In genomic region chr2:3579316-3579902, GRCm38 (mm10) we compare ENCODE assay signal across 18 mouse cellular contexts. TPM values are rescaled to one million over a fixed set of nuclear protein-coding genes. Genes with fewer than 3 reads are reported as not detected.
A peak's percentile ranks its signal among the peaks of the same experiment; 100 is the strongest.
DNase-seq lines count a peak whose midpoint lies in the region; ATAC-seq lines count a peak whose summit lies in the region.
"Had no signal": no experiment of that assay in that cellular context is flagged by ENCODE, and none has a peak within 500 bp of the region (broad histone marks: within the 10 kb centered on the region; RNA-seq: fewer than 3 reads in every experiment).

No protein-coding gene starts in this region.

- 81% methylated on average over 2 of the region's 2 CpGs for WGBS in hindbrain, embryonic 11.5 days
- WGBS in hindbrain, embryonic 10.5 days = 77% methylated on average over 2 of the region's 2 CpGs

- no peak overlapping the region for H3K4me3 ChIP-seq in hindbrain, embryonic 11.5 days (ENCODE audit: low read depth, low read length)
- no peak overlapping the region for H3K4me3 ChIP-seq in hindbrain, embryonic 10.5 days
- H3K4me3 ChIP-seq: embryonic facial prominence, embryonic 15.5 days; liver, embryonic 13.5 days; midbrain, embryonic 13.5 days had no signal

- H3K9ac ChIP-seq in hindbrain, embryonic 11.5 days (ENCODE audit: low read depth, low read length) = no peak overlapping the region
- H3K9ac ChIP-seq: embryonic facial prominence, embryonic 15.5 days; liver, embryonic 13.5 days; midbrain, embryonic 13.5 days had no signal

- no peaks in the 10 kb centered on the region for H3K4me1 ChIP-seq in hindbrain, embryonic 11.5 days (replicated peaks; ENCODE audit: control insufficient read depth, insufficient read depth, low read length)
- H3K4me1 ChIP-seq in hindbrain, embryonic 10.5 days (replicated peaks) = no peaks in the 10 kb centered on the region
- H3K4me1 ChIP-seq: embryonic facial prominence, embryonic 15.5 days; liver, embryonic 13.5 days; midbrain, embryonic 13.5 days had no signal

- H3K27ac ChIP-seq in hindbrain, embryonic 11.5 days (ENCODE audit: low read depth, low read length) = no peak overlapping the region
- no peak overlapping the region for H3K27ac ChIP-seq in hindbrain, embryonic 10.5 days
- H3K27ac ChIP-seq: liver, embryonic 13.5 days; midbrain, embryonic 13.5 days had no signal

- H3K36me3 ChIP-seq in hindbrain, embryonic 11.5 days (ENCODE audit: control insufficient read depth, insufficient read depth, low read length) = no peaks in the 10 kb centered on the region
- H3K36me3 ChIP-seq in hindbrain, embryonic 10.5 days = no peaks in the 10 kb centered on the region
- H3K36me3 ChIP-seq: embryonic facial prominence, embryonic 15.5 days; liver, embryonic 13.5 days; midbrain, embryonic 13.5 days had no signal

- DNase-seq in embryo, embryonic 10.5 days (ENCODE audit: low spot score) = peak; percentile 4
- no peak for DNase-seq in embryo, embryonic 10 days (ENCODE audit: low spot score)
- peak; percentile 1 for DNase-seq in hindbrain, embryonic 11.5 days (ENCODE audit: low spot score)
- no peak for DNase-seq in hindbrain, embryonic 10.5 days (ENCODE audit: low spot score)
- peak; percentile 12 for DNase-seq in NIH3T3 (ENCODE audit: low read depth)
- DNase-seq in kidney, postnatal 36 days = peak; percentile 4 to 16
- no peak for DNase-seq in thymus, adult 18-20 months
- DNase-seq in adrenal gland, adult (ENCODE audit: inconsistent age in 2 of 2, low spot score in 1 of 2) = no peak
- DNase-seq: adrenal gland, adult 2 months; cerebellum, adult 9-11 months; liver, embryonic 13.5 days; lung, postnatal 10 days; right cerebral cortex, postnatal 25 days had no signal

- H3K9me3 ChIP-seq in hindbrain, embryonic 11.5 days (ENCODE audit: control insufficient read depth, low read length) = no peaks in the 10 kb centered on the region
- no peaks in the 10 kb centered on the region for H3K9me3 ChIP-seq in hindbrain, embryonic 10.5 days
- H3K9me3 ChIP-seq: embryonic facial prominence, embryonic 15.5 days; liver, embryonic 13.5 days; midbrain, embryonic 13.5 days had no signal

- ATAC-seq in hindbrain, embryonic 11.5 days (ENCODE audit: low FRiP score) = no peak
- ATAC-seq: forebrain, embryonic 14.5 days; midbrain, embryonic 13.5 days; Patski had no signal

- no peaks in the 10 kb centered on the region for H3K27me3 ChIP-seq in hindbrain, embryonic 11.5 days (ENCODE audit: control insufficient read depth, insufficient read depth, low read length)
- no peaks in the 10 kb centered on the region for H3K27me3 ChIP-seq in hindbrain, embryonic 10.5 days (ENCODE audit: insufficient read depth, poor library complexity, severe bottlenecking)
- H3K27me3 ChIP-seq: CH12.LX; embryonic facial prominence, embryonic 15.5 days; liver, embryonic 13.5 days; midbrain, embryonic 13.5 days had no signal

- H3K4me2 ChIP-seq in hindbrain, embryonic 11.5 days (replicated peaks; ENCODE audit: low read depth, low read length) = no peak overlapping the region
- H3K4me2 ChIP-seq: embryonic facial prominence, embryonic 15.5 days; liver, embryonic 13.5 days; midbrain, embryonic 13.5 days had no signal

RNA-seq across cellular contexts. Expression of gene Fam107b, which starts 9.1 kb away (rescaled TPM):
- polyA plus RNA-seq in hindbrain, embryonic 11.5 days (2014; fragmentation: Nextera tagmentation; extraction: Ambion mirVana) = 65.8 and 70.9 TPM in 2 replicates
- polyA plus RNA-seq in hindbrain, embryonic 10.5 days (2016; fragmentation: Nextera tagmentation; extraction: Ambion mirVana) = 44.2 and 46.8 TPM in 2 replicates

Comparison
In these comparisons a context has a peak if more than half of its experiments do, and no peak if none do; other contexts are left out.
1. DNase-seq: peak in embryo, embryonic 10.5 days (single experiment), hindbrain, embryonic 11.5 days (single experiment), NIH3T3 (single experiment) and kidney, postnatal 36 days (2 of 2); none in embryo, embryonic 10 days (single experiment), hindbrain, embryonic 10.5 days (single experiment), thymus, adult 18-20 months (0 of 2) and adrenal gland, adult (0 of 2).